Mouse (Mus musculus): ENCODE measurements around the gene Grn.
"Not testable (repeated sequence)": the region's sequence is repeated elsewhere in the genome, so short reads cannot be mapped to it uniquely, and the experiment has no call there.

Gene Grn

GRCm38 (mm10) chr11:102430121-102431017, at the start of gene Grn:
Gene Grn, plus strand, starts transcription at chr11:102430315.
- peak; percentile 97 for DNase-seq (ENCODE audit: low spot score)

GRCm38 (mm10) chr11:102381341-102382100, 48.6 kb upstream of the Grn start:
- DNase-seq (ENCODE audit: low spot score) = no peak

- no peak for DNase-seq (ENCODE audit: low spot score)
Measured at GRCm38 (mm10) chr11:102382794-102383193, 47.3 kb upstream of the Grn start.

- DNase-seq (ENCODE audit: low spot score) = no peak
Measured at GRCm38 (mm10) chr11:102383365-102384136, 46.6 kb upstream of the Grn start.

GRCm38 (mm10) chr11:102384418-102384817, 45.7 kb upstream of the Grn start:
- no peak for DNase-seq (ENCODE audit: low spot score)

GRCm38 (mm10) chr11:102385075-102385474, 45.0 kb upstream of the Grn start:
- DNase-seq (ENCODE audit: low spot score) = no peak

GRCm38 (mm10) chr11:102386121-102386520, 44.0 kb upstream of the Grn start:
- DNase-seq (ENCODE audit: low spot score) = no peak

GRCm38 (mm10) chr11:102389436-102389835, 40.7 kb upstream of the Grn start:
- DNase-seq (ENCODE audit: low spot score) = not testable (repeated sequence)

- no peak for DNase-seq (ENCODE audit: low spot score)
Measured at GRCm38 (mm10) chr11:102392441-102393237, 37.5 kb upstream of the Grn start.

GRCm38 (mm10) chr11:102393238-102393634, 36.9 kb upstream of the Grn start, which contains the start of gene Rundc3a:
Gene Rundc3a, plus strand, starts transcription at chr11:102393403.
- DNase-seq (ENCODE audit: low spot score) = peak; percentile 87

- no peak for DNase-seq (ENCODE audit: low spot score)
Measured at GRCm38 (mm10) chr11:102393719-102394420, 36.2 kb upstream of the Grn start.

- no peak for DNase-seq (ENCODE audit: low spot score)
Measured at GRCm38 (mm10) chr11:102394421-102395124, 35.5 kb upstream of the Grn start.

- DNase-seq (ENCODE audit: low spot score) = no peak
Measured at GRCm38 (mm10) chr11:102395250-102395649, 34.9 kb upstream of the Grn start.

- DNase-seq (ENCODE audit: low spot score) = no peak
Measured at GRCm38 (mm10) chr11:102396263-102396662, 33.9 kb upstream of the Grn start.

- no peak for DNase-seq (ENCODE audit: low spot score)
Measured at GRCm38 (mm10) chr11:102396671-102397141, 33.4 kb upstream of the Grn start.

- DNase-seq (ENCODE audit: low spot score) = no peak
Measured at GRCm38 (mm10) chr11:102398007-102398825, 31.9 kb upstream of the Grn start.

- no peak for DNase-seq (ENCODE audit: low spot score)
Measured at GRCm38 (mm10) chr11:102399107-102399506, 31.0 kb upstream of the Grn start.

- peak; percentile 39 for DNase-seq (ENCODE audit: low spot score)
Measured at GRCm38 (mm10) chr11:102399610-102400072, 30.5 kb upstream of the Grn start.

Data from embryo, embryonic 10 days (tissue).